Mouse (Mus musculus) bone marrow, adult 2 months (tissue): Measurements from ENCODE around the gene Hspa4.

Source experiments
- CTCF ChIP-seq: fragments of 200-500 bp; IDR thresholded peaks from 2 replicates; pipeline ENCODE4 v1.5.1; 2011; ENCODE audit warnings: low read length, control low read depth; ENCODE audit not compliant: control insufficient read depth, insufficient read depth
- POLR2A ChIP-seq: fragments of 200-500 bp; IDR thresholded peaks from 2 replicates; pipeline ENCODE4 v1.6.1; 2011; ENCODE audit warnings: low read depth, mild to moderate bottlenecking, control low read depth, low read length, borderline replicate concordance; ENCODE audit not compliant: control insufficient read depth

GRCm38 (mm10) chr11:53297947-53298860, 2.1 kb downstream of the Hspa4 start:
- TF ChIP-seq CTCF (no peak), POLR2A (no peak)
